Mouse (Mus musculus): ENCODE measurements around the gene Gfm2. TPM values are rescaled to one million over a fixed set of nuclear protein-coding genes. Genes with fewer than 3 reads are reported as not detected.

Gene Gfm2
- total RNA-seq, 2 experiments from 2014 or later = 40.1 to 50.3 TPM

GRCm38 (mm10) chr13:97223856-97224255, 86.1 kb downstream of the Gfm2 start:
- ATAC-seq (replicated peaks; ENCODE audit: low FRiP score, low TSS enrichment, poor library complexity, severe bottlenecking) = no peak

- no peak for ATAC-seq (replicated peaks; ENCODE audit: low FRiP score, low TSS enrichment, poor library complexity, severe bottlenecking)
These were observed 86.7 kb downstream of the Gfm2 start for GRCm38 (mm10) chr13:97224341-97224982.

- ATAC-seq (replicated peaks; ENCODE audit: low FRiP score, low TSS enrichment, poor library complexity, severe bottlenecking) = no peak
These were observed 87.4 kb downstream of the Gfm2 start for GRCm38 (mm10) chr13:97225130-97225529.

GRCm38 (mm10) chr13:97227795-97228194, 90.1 kb downstream of the Gfm2 start:
- ATAC-seq (replicated peaks; ENCODE audit: low FRiP score, low TSS enrichment, poor library complexity, severe bottlenecking) = no peak

- no peak for ATAC-seq (replicated peaks; ENCODE audit: low FRiP score, low TSS enrichment, poor library complexity, severe bottlenecking)
These were observed 92.4 kb downstream of the Gfm2 start for GRCm38 (mm10) chr13:97230101-97230500.

Other genes starting within 250 kb of the Gfm2 start
- gene Gcnt4, start 213.2 kb upstream of the Gfm2 start, total RNA-seq (2014; fragmentation: Nextera tagmentation) = not detected in 2 replicates
- gene Gcnt4, start 213.2 kb upstream of the Gfm2 start, total RNA-seq (2017) = not detected in 2 replicates
- gene 1700029F12Rik, start 103.6 kb upstream of the Gfm2 start, total RNA-seq (2014; fragmentation: Nextera tagmentation) = not detected in 2 replicates
- gene 1700029F12Rik, start 103.6 kb upstream of the Gfm2 start, total RNA-seq (2017) = not detected in 2 replicates
- 0.44 TPM in 1 of 2 replicates, not detected in the other for gene Fam169a, start 70.7 kb upstream of the Gfm2 start, total RNA-seq (2014; fragmentation: Nextera tagmentation)
- 0.65 and 1.3 TPM in 2 replicates for gene Fam169a, start 70.7 kb upstream of the Gfm2 start, total RNA-seq (2017)
- 0.46 and 2.0 TPM in 2 replicates for gene Gm6169, start 38.7 kb upstream of the Gfm2 start, total RNA-seq (2014; fragmentation: Nextera tagmentation)
- 0.33 and 2.1 TPM in 2 replicates for gene Gm6169, start 38.7 kb upstream of the Gfm2 start, total RNA-seq (2017)
- gene Nsa2, start within 50 bp of the Gfm2 start, total RNA-seq (2014; fragmentation: Nextera tagmentation) = 177 and 255 TPM in 2 replicates
- gene Nsa2, start within 50 bp of the Gfm2 start, total RNA-seq (2017) = 382 and 513 TPM in 2 replicates
- 4.1 and 10.7 TPM in 2 replicates for gene Hexb, start 60.4 kb downstream of the Gfm2 start, total RNA-seq (2014; fragmentation: Nextera tagmentation)
- gene Hexb, start 60.4 kb downstream of the Gfm2 start, total RNA-seq (2017) = 6.2 and 9.4 TPM in 2 replicates
- 2.1 and 3.9 TPM in 2 replicates for gene Enc1, start 103.2 kb downstream of the Gfm2 start, total RNA-seq (2014; fragmentation: Nextera tagmentation)
- gene Enc1, start 103.2 kb downstream of the Gfm2 start, total RNA-seq (2017) = 3.9 and 4.6 TPM in 2 replicates